Mouse (Mus musculus): Measurements from ENCODE around the gene Mtus2. TPM values are rescaled to one million over a fixed set of nuclear protein-coding genes. Genes with fewer than 3 reads are reported as not detected.

Mtus2 gene
- total RNA-seq, 2 experiments from 2014 or later: 0.62 to 3.7 TPM

GRCm38 (mm10) chr5:148331926-148332621 is 375.0 kb downstream of the Mtus2 start:
- ATAC-seq (replicated peaks; ENCODE audit: poor library complexity): no peak

- ATAC-seq (replicated peaks; ENCODE audit: poor library complexity): peak; percentile 89
Observed at GRCm38 (mm10) chr5:148332622-148332974, 375.5 kb downstream of the Mtus2 start.

GRCm38 (mm10) chr5:148339126-148339525 is 382.0 kb downstream of the Mtus2 start:
- ATAC-seq (replicated peaks; ENCODE audit: poor library complexity): no peak

- peak; percentile 90 for ATAC-seq (replicated peaks; ENCODE audit: poor library complexity)
Observed at GRCm38 (mm10) chr5:148342061-148342741, 385.1 kb downstream of the Mtus2 start.

GRCm38 (mm10) chr5:148344374-148344773 is 387.3 kb downstream of the Mtus2 start:
- ATAC-seq (replicated peaks; ENCODE audit: poor library complexity): no peak

GRCm38 (mm10) chr5:148346543-148346942 is 389.4 kb downstream of the Mtus2 start:
- peak; percentile 73 for ATAC-seq (replicated peaks; ENCODE audit: poor library complexity)

GRCm38 (mm10) chr5:148348153-148348552 is 391.0 kb downstream of the Mtus2 start:
- no peak for ATAC-seq (replicated peaks; ENCODE audit: poor library complexity)

GRCm38 (mm10) chr5:148349327-148350011 is 392.3 kb downstream of the Mtus2 start:
- no peak for ATAC-seq (replicated peaks; ENCODE audit: poor library complexity)

- ATAC-seq (replicated peaks; ENCODE audit: poor library complexity): no peak
Observed at GRCm38 (mm10) chr5:148353429-148353828, 396.3 kb downstream of the Mtus2 start.

- no peak for ATAC-seq (replicated peaks; ENCODE audit: poor library complexity)
Observed at GRCm38 (mm10) chr5:148354536-148354935, 397.4 kb downstream of the Mtus2 start.

- no peak for ATAC-seq (replicated peaks; ENCODE audit: poor library complexity)
Observed at GRCm38 (mm10) chr5:148355822-148356221, 398.7 kb downstream of the Mtus2 start.

- no peak for ATAC-seq (replicated peaks; ENCODE audit: poor library complexity)
Observed at GRCm38 (mm10) chr5:148357168-148357567, 400.0 kb downstream of the Mtus2 start.

GRCm38 (mm10) chr5:148359131-148359530 is 402.0 kb downstream of the Mtus2 start:
- no peak for ATAC-seq (replicated peaks; ENCODE audit: poor library complexity)

- ATAC-seq (replicated peaks; ENCODE audit: poor library complexity): peak; percentile 59
Observed at GRCm38 (mm10) chr5:148360922-148361758, 404.0 kb downstream of the Mtus2 start.

GRCm38 (mm10) chr5:148361759-148362010 is 404.6 kb downstream of the Mtus2 start:
- no peak for ATAC-seq (replicated peaks; ENCODE audit: poor library complexity)

- no peak for ATAC-seq (replicated peaks; ENCODE audit: poor library complexity)
Observed at GRCm38 (mm10) chr5:148362296-148362695, 405.2 kb downstream of the Mtus2 start.

- ATAC-seq (replicated peaks; ENCODE audit: poor library complexity): peak; percentile 81
Observed at GRCm38 (mm10) chr5:148363441-148364113, 406.5 kb downstream of the Mtus2 start.

All from megakaryocyte progenitor cell, adult 5-6 weeks (primary cell).